Mouse (Mus musculus): Measurements from ENCODE around the gene R3hdm2. TPM values are rescaled to one million over a fixed set of nuclear protein-coding genes. Genes with fewer than 3 reads are reported as not detected.

R3hdm2 gene
- polyA plus RNA-seq, 1 experiment = 19.3 TPM

GRCm38 (mm10) chr10:127516576-127517260 lies 136.6 kb downstream of the R3hdm2 start:
- DNase-seq (ENCODE audit: low spot score) = no peak

- no peak for DNase-seq (ENCODE audit: low spot score)
Observed at GRCm38 (mm10) chr10:127517941-127518340, 137.8 kb downstream of the R3hdm2 start.

- DNase-seq (ENCODE audit: low spot score) = no peak
Observed at GRCm38 (mm10) chr10:127519041-127519701, 139.0 kb downstream of the R3hdm2 start.

- no peak for DNase-seq (ENCODE audit: low spot score)
Observed at GRCm38 (mm10) chr10:127519903-127520713, 140.0 kb downstream of the R3hdm2 start.

GRCm38 (mm10) chr10:127520714-127521357 lies 140.7 kb downstream of the R3hdm2 start:
- no peak for DNase-seq (ENCODE audit: low spot score)

GRCm38 (mm10) chr10:127521611-127522080 lies 141.5 kb downstream of the R3hdm2 start:
- DNase-seq (ENCODE audit: low spot score) = no peak

- DNase-seq (ENCODE audit: low spot score) = no peak
Observed at GRCm38 (mm10) chr10:127522088-127522581, 142.0 kb downstream of the R3hdm2 start, which contains the start of gene Shmt2. TSS of gene Shmt2 (minus strand) at chr10:127522444.

- DNase-seq (ENCODE audit: low spot score) = no peak
Observed at GRCm38 (mm10) chr10:127524646-127525255, 144.6 kb downstream of the R3hdm2 start.

GRCm38 (mm10) chr10:127526048-127526447 lies 145.9 kb downstream of the R3hdm2 start:
- DNase-seq (ENCODE audit: low spot score) = no peak

GRCm38 (mm10) chr10:127526681-127527080 lies 146.6 kb downstream of the R3hdm2 start:
- DNase-seq (ENCODE audit: low spot score) = no peak

GRCm38 (mm10) chr10:127527481-127527880 lies 147.4 kb downstream of the R3hdm2 start:
- no peak for DNase-seq (ENCODE audit: low spot score)

- DNase-seq (ENCODE audit: low spot score) = no peak
Observed at GRCm38 (mm10) chr10:127530945-127531344, 150.8 kb downstream of the R3hdm2 start.

GRCm38 (mm10) chr10:127531548-127531947 lies 151.4 kb downstream of the R3hdm2 start:
- no peak for DNase-seq (ENCODE audit: low spot score)

GRCm38 (mm10) chr10:127534036-127534928 lies 154.2 kb downstream of the R3hdm2 start, which contains the start of gene Nxph4:
TSS of gene Nxph4 (minus strand) at chr10:127534559.
- no peak for DNase-seq (ENCODE audit: low spot score)

GRCm38 (mm10) chr10:127534929-127535384 lies 154.8 kb downstream of the R3hdm2 start:
- no peak for DNase-seq (ENCODE audit: low spot score)

- no peak for DNase-seq (ENCODE audit: low spot score)
Observed at GRCm38 (mm10) chr10:127536586-127537314, 156.6 kb downstream of the R3hdm2 start.

- no peak for DNase-seq (ENCODE audit: low spot score)
Observed at GRCm38 (mm10) chr10:127537854-127538583, 157.9 kb downstream of the R3hdm2 start.

GRCm38 (mm10) chr10:127541510-127541909 lies 161.4 kb downstream of the R3hdm2 start:
- no peak for DNase-seq (ENCODE audit: low spot score)
